Mouse (Mus musculus) forebrain, postnatal 0 days (tissue): ENCODE measurements around the gene Fam81a. TPM values are rescaled to one million over a fixed set of nuclear protein-coding genes. Genes with fewer than 3 reads are reported as not detected.
A peak's percentile ranks its signal among the peaks of the same experiment; 100 is the strongest.

Experiments
- ATAC-seq: fragments of 200-750 bp; cut with Nextera tagmentation; 2 replicates; pipeline ENCODE4 v1.8.0; 2017; ENCODE audit warnings: mild to moderate bottlenecking, moderate library complexity
- DNase-seq: peaks from one replicate; pipeline ENCODE4 v3.0.0-alpha.2; 2015
- H3K27ac ChIP-seq: fragments of 300-500 bp; sonication (generic); 2 replicates; pipeline ENCODE4 v1.5.1; 2014; ENCODE audit warnings: low read depth, mild to moderate bottlenecking, antibody characterized with exemption, low read length, moderate library complexity, mixed read lengths
- H3K27me3 ChIP-seq: fragments of 300-500 bp; sonication (generic); 2 replicates; pipeline ENCODE4 v1.6.1; 2014; ENCODE audit warnings: mild to moderate bottlenecking, low read length, mixed read lengths; ENCODE audit not compliant: insufficient read depth
- H3K36me3 ChIP-seq: fragments of 300-500 bp; sonication (generic); 2 replicates; pipeline ENCODE4 v1.6.1; 2014; ENCODE audit warnings: mild to moderate bottlenecking, moderate library complexity; ENCODE audit not compliant: insufficient read depth
- H3K4me1 ChIP-seq: fragments of 300-500 bp; sonication (generic); 2 replicates; pipeline ENCODE4 v1.6.1; 2014; ENCODE audit warnings: antibody characterized with exemption; ENCODE audit not compliant: insufficient read depth
- H3K4me2 ChIP-seq: fragments of 300-500 bp; sonication (generic); 2 replicates; pipeline ENCODE4 v1.6.1; 2014; ENCODE audit warnings: low read depth, mild to moderate bottlenecking, moderate library complexity
- H3K4me3 ChIP-seq: fragments of 300-500 bp; sonication (generic); 2 replicates; pipeline ENCODE4 v1.5.1; 2014; ENCODE audit warnings: low read depth, low read length, mixed read lengths
- H3K9ac ChIP-seq: fragments of 300-500 bp; sonication (generic); 2 replicates; pipeline ENCODE4 v1.6.1; 2014; ENCODE audit warnings: mild to moderate bottlenecking
- H3K9me3 ChIP-seq: fragments of 300-500 bp; sonication (generic); 2 replicates; pipeline ENCODE4 v1.6.1; 2016; ENCODE audit warnings: low read length
- CTCF ChIP-seq: sonication (generic); IDR thresholded peaks from 2 replicates; pipeline ENCODE4 v1.5.1; 2016; ENCODE audit warnings: antibody characterized with exemption, control low read depth, low read depth
- WGBS: fragments of 180-500 bp; shearing (Covaris S2); extraction: QIAGEN DNeasy Blood & Tissue Kit; methylation state at CpG from one replicate; pipeline ENCODE4 v1.1.7; 2014; 5-methylcytosine and 5-hydroxymethylcytosine counted together
- polyA plus RNA-seq: library from polyadenylated mRNA; unstranded; fragments of >200 nt; fragmentation: Nextera tagmentation; extraction: Ambion mirVana; gene quantifications from 2 replicates; pipeline ENCODE4 v1.2.1, GENCODE M21; 2015
- total RNA-seq: library from RNA; depleted of rRNA; stranded (reverse); fragments of >200 nt; gene quantifications from 2 replicates; pipeline ENCODE4 v1.2.3, GENCODE M21; 2014

The Fam81a gene
- total and polyA plus RNA-seq, 2 experiments from 2014 or later, result 25.6 to 29.4 TPM

DNA sequence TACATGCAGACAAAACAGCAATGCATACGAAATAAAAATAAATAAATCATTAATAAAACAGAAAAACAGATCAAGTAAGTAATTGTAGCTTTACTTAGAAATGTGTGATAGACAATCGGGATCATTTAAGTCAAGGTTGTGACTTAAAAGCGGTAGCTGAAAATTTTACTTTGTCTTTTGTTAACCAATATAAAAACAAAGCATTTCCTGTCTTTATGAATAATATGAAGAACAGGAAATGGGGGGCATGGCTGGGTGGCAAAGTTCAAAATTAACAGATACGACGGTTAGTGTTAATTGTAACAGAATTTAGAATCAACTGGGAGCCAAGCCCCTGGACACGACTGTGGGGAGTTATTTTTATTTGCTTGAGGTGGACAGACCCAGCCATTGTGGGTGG, 47.3 kb downstream of the Fam81a start:
- TF ChIP-seq CTCF, result no peak
- H3K4me1 ChIP-seq, result no peaks in the 10 kb centered on the region
- peaks cover 2% of the 10 kb centered on the region; the same call in 1 of the 2 replicates for H3K36me3 ChIP-seq
- H3K4me2 ChIP-seq, result no peak overlapping the region
- no peaks in the 10 kb centered on the region for H3K9me3 ChIP-seq
- H3K9ac ChIP-seq, result no peak overlapping the region
- 76% methylated on average over 6 of the region's 6 CpGs for WGBS
- no peak overlapping the region for H3K27ac ChIP-seq
- ATAC-seq (no peak), DNase-seq (no peak)
- no peaks in the 10 kb centered on the region for H3K27me3 ChIP-seq
- H3K4me3 ChIP-seq, result no peak overlapping the region

DNA sequence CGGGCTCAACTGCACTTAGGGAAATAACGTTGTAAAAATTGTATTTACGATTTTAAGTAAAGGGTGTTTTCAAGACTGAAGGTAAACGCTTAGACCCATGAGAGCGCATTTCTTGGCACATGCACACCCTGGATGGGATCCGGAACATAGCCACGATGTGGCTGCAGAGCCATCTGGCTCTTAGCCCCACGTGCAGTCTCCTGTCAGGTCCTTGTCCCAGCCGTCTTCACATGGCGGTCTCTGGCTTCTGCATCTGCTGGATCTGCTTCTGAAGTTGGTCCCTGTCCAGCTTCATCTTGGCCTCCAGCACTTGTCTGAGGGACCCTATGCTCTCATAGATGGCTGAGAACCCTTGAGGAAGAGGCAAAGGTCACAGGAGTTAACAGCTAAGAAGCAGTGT, 51.8 kb downstream of the Fam81a start:
- WGBS, result 73% methylated on average over 10 of the region's 10 CpGs
- TF ChIP-seq CTCF, result no peak
- Histone ChIP-seq H3K4me3 (no peak overlapping the region), H3K9ac (no peak overlapping the region), H3K9me3 (no peaks in the 10 kb centered on the region), H3K27me3 (no peaks in the 10 kb centered on the region), H3K4me2 (no peak overlapping the region), H3K36me3 (no peaks in the 10 kb centered on the region), H3K27ac (no peak overlapping the region), H3K4me1 (no peaks in the 10 kb centered on the region)
- no peak for ATAC-seq
- DNase-seq, result no peak

DNA sequence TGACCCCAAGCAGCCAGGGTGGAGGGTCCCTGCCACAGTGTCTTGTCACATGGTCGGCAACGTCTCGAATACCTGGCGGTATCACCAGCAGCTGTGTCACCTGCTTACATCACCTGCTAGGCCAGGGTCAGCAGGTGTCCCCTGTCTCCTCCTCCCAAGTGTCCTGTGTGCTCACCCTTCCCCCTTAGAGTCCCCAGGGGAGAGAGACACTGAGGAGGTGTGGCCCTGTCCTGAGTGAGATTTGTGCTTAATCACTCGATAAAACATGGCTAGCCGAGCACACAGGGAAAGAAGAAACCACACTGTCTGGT, 53.6 kb downstream of the Fam81a start:
- no peaks in the 10 kb centered on the region for H3K36me3 ChIP-seq
- H3K4me2 ChIP-seq, result no peak overlapping the region
- no peak for TF ChIP-seq CTCF
- ATAC-seq (no peak), DNase-seq (no peak)
- no peaks in the 10 kb centered on the region for H3K27me3 ChIP-seq
- H3K9me3 ChIP-seq, result no peaks in the 10 kb centered on the region
- 72% methylated on average over 6 of the region's 6 CpGs for WGBS
- H3K4me3 ChIP-seq, result no peak overlapping the region
- H3K4me1 ChIP-seq, result no peaks in the 10 kb centered on the region
- no peak overlapping the region for H3K9ac ChIP-seq
- H3K27ac ChIP-seq, result no peak overlapping the region

DNA sequence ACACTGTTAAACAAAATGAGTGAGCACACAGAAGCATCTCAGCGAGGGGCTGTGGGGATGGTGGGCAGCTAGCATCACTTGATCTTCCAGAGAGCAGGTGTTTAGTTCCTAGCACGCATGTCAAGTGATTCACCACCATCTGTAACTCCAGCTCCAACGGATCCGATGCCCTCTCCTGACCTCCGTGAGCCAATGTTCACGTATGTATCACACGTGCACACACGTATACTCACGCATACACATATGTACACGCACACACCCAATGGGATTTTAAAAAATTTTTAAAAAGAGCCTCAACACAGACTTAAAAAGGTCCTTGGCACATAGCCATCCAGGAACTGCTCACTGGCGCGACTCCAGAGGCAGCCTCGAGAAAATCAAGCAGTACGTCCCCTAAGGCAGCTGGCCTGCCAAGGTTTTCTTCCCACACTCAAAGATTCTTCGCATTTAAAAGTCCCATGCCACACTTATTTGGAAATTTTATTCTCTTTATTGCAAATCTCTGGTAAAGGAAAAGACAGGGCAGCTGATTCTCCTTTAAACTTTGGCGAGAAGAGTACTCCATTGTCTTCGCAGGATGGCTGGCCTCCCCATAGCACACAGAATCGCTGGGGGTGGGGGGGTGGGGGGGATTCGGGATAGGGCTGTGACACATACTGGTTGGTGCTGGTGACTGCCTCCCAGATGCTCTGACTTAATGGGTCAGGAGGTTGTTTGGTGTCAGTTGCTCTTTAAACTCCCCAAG, 54.1 kb downstream of the Fam81a start:
- H3K9me3 ChIP-seq, result no peaks in the 10 kb centered on the region
- no peak for TF ChIP-seq CTCF
- WGBS, result 45% methylated on average over 19 of the region's 19 CpGs
- no peak overlapping the region for H3K4me2 ChIP-seq
- ATAC-seq (no peak), DNase-seq (peak; percentile 52)
- no peak overlapping the region for H3K4me3 ChIP-seq
- no peaks in the 10 kb centered on the region for H3K4me1 ChIP-seq
- no peaks in the 10 kb centered on the region for H3K27me3 ChIP-seq
- no peak overlapping the region for H3K27ac ChIP-seq
- no peak overlapping the region for H3K9ac ChIP-seq
- no peaks in the 10 kb centered on the region for H3K36me3 ChIP-seq

DNA sequence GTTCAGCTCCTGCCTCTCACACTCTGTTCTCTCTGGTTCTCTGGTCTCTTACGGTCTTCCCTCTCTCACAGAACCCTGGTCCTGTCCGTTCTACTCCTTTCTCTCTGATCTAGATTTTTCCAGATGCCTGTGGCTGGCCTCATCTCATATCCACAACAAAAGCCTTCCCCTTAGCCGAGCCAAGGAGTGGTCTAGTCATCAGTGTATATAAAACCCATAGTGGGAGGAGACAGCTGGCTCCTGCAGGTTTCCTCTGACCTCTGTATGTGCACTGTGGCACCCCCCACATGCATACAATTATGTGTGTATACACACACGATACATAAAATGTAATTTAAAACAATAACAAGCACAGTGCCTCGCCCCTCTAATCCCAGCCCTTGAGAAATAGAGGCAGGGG, 55.0 kb downstream of the Fam81a start:
- Histone ChIP-seq H3K4me2 (no peak overlapping the region), H3K4me1 (no peaks in the 10 kb centered on the region), H3K4me3 (no peak overlapping the region), H3K27ac (no peak overlapping the region), H3K36me3 (no peaks in the 10 kb centered on the region), H3K27me3 (no peaks in the 10 kb centered on the region), H3K9me3 (no peaks in the 10 kb centered on the region), H3K9ac (no peak overlapping the region)
- 63% methylated on average over 5 of the region's 5 CpGs for WGBS
- no peak for ATAC-seq
- DNase-seq, result no peak
- TF ChIP-seq CTCF, result no peak

DNA sequence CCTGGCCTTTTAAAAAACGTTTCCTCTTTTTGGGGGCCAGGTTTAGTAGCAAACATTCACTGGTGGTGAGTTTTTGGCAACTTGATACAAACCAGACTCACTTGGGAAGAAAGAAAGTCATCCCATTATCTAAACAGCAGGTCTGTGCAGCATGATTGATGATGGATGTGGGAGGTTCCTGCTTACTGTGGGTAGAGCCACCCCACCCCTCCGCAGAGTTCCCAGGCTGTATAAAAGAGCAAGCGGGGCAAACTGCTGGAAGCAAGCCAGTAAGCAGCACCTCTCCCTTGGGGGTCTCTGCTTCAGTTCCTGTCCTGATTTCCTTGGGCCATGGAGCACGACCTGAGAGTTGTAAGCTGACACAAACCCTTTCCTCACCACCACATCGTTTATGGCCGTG, 56.3 kb downstream of the Fam81a start:
- H3K4me2 ChIP-seq, result no peak overlapping the region
- 51% methylated on average over 6 of the region's 6 CpGs for WGBS
- H3K27me3 ChIP-seq, result no peaks in the 10 kb centered on the region
- TF ChIP-seq CTCF, result no peak
- no peaks in the 10 kb centered on the region for H3K36me3 ChIP-seq
- DNase-seq (no peak), ATAC-seq (no peak)
- H3K4me1 ChIP-seq, result no peaks in the 10 kb centered on the region
- no peak overlapping the region for H3K27ac ChIP-seq
- no peak overlapping the region for H3K9ac ChIP-seq
- no peaks in the 10 kb centered on the region for H3K9me3 ChIP-seq
- H3K4me3 ChIP-seq, result no peak overlapping the region

DNA sequence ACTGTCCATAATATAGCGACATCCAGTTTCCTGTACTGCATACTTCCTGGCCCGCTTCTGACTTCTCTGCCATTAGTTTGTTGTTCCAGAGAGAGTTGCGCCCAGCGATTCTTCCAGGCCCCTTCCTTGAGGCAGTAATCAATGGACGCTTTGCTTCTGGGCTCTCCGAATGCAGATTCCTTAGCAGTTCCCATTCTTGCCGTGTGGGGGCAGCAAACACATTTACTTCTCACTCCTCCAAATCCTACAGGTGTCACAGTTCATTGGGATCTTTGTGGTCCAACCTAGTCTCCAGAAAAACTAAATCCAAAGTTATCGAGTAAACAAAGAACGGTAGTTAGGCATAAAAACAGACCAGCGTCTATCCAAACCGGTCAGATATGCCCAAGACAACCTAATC, 58.3 kb downstream of the Fam81a start:
- Histone ChIP-seq H3K27me3 (no peaks in the 10 kb centered on the region), H3K4me1 (no peaks in the 10 kb centered on the region), H3K9me3 (no peaks in the 10 kb centered on the region), H3K27ac (no peak overlapping the region), H3K4me3 (no peak overlapping the region), H3K4me2 (no peak overlapping the region), H3K9ac (no peak overlapping the region), H3K36me3 (no peaks in the 10 kb centered on the region)
- WGBS, result 61% methylated on average over 11 of the region's 11 CpGs
- peak; percentile 60 for DNase-seq
- ATAC-seq, result no peak
- TF ChIP-seq CTCF, result peak; percentile 76
